Mouse (Mus musculus): ENCODE measurements around the gene Plcl1. TPM values are rescaled to one million over a fixed set of nuclear protein-coding genes. Genes with fewer than 3 reads are reported as not detected.
"Not testable (repeated sequence)": the region's sequence is repeated elsewhere in the genome, so short reads cannot be mapped to it uniquely, and the experiment has no call there.

The Plcl1 gene
- polyA plus RNA-seq, 1 experiment from 2014 or later = 4.9 TPM

GRCm38 (mm10) chr1:55445689-55446044, 39.9 kb downstream of the Plcl1 start:
- ATAC-seq (ENCODE audit: low FRiP score, low read depth) = no peak
- H3K4me3 ChIP-seq = no peak overlapping the region
- no peaks in the 10 kb centered on the region for H3K36me3 ChIP-seq
- no peak overlapping the region for H3K27ac ChIP-seq
- H3K27me3 ChIP-seq (replicated peaks) = no peaks in the 10 kb centered on the region
- no peaks in the 10 kb centered on the region for H3K9me3 ChIP-seq
- 71% methylated on average over 3 of the region's 3 CpGs for WGBS
- H3K9ac ChIP-seq = no peak overlapping the region
- H3K4me1 ChIP-seq = no peaks in the 10 kb centered on the region
- H3K4me2 ChIP-seq (replicated peaks) = no peak overlapping the region

GRCm38 (mm10) chr1:55446273-55446672, 40.6 kb downstream of the Plcl1 start:
- H3K36me3 ChIP-seq = no peaks in the 10 kb centered on the region
- H3K9ac ChIP-seq = no peak overlapping the region
- H3K9me3 ChIP-seq = no peaks in the 10 kb centered on the region
- ATAC-seq (ENCODE audit: low FRiP score, low read depth) = no peak
- H3K4me1 ChIP-seq = no peaks in the 10 kb centered on the region
- WGBS = 89% methylated on average over 5 of the region's 5 CpGs
- no peak overlapping the region for H3K4me3 ChIP-seq
- H3K27ac ChIP-seq = no peak overlapping the region
- H3K27me3 ChIP-seq (replicated peaks) = no peaks in the 10 kb centered on the region
- H3K4me2 ChIP-seq (replicated peaks) = no peak overlapping the region

GRCm38 (mm10) chr1:55446876-55447275, 41.2 kb downstream of the Plcl1 start:
- no peaks in the 10 kb centered on the region for H3K27me3 ChIP-seq (replicated peaks)
- H3K4me1 ChIP-seq = no peaks in the 10 kb centered on the region
- ATAC-seq (ENCODE audit: low FRiP score, low read depth) = no peak
- H3K9ac ChIP-seq = no peak overlapping the region
- no peak overlapping the region for H3K27ac ChIP-seq
- no peak overlapping the region for H3K4me3 ChIP-seq
- WGBS = 81% methylated on average over 2 of the region's 2 CpGs
- H3K4me2 ChIP-seq (replicated peaks) = no peak overlapping the region
- no peaks in the 10 kb centered on the region for H3K9me3 ChIP-seq
- H3K36me3 ChIP-seq = no peaks in the 10 kb centered on the region

GRCm38 (mm10) chr1:55447661-55448060, 41.9 kb downstream of the Plcl1 start:
- Histone ChIP-seq H3K9me3 (no peaks in the 10 kb centered on the region), H3K4me1 (no peaks in the 10 kb centered on the region), H3K27me3 (replicated peaks) (no peaks in the 10 kb centered on the region), H3K36me3 (no peaks in the 10 kb centered on the region), H3K4me3 (no peak overlapping the region), H3K4me2 (replicated peaks) (no peak overlapping the region), H3K9ac (no peak overlapping the region), H3K27ac (no peak overlapping the region)
- whole genome bisulfite sequencing = 80% methylated on average over 2 of the region's 2 CpGs
- no peak for ATAC-seq (ENCODE audit: low FRiP score, low read depth)

DNA sequence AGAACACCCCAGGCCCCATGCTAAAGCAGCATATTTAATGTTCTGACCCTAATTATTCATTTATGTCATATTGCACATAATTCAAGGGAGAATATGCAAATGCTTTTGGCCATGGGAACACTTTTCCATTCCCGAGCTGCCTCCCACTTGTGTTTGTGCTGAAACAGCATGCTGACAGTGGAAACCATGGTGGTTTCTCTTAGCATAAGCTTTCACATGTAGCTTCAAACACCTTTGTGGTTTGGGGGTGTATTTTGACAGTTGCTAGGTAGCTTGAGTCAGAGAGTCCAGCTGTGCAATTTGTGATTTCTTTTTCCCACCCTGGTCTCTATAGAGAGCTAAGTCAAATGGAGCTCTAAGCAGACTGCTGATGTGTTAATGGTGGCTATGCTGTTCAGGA, 42.4 kb downstream of the Plcl1 start:
- no peaks in the 10 kb centered on the region for H3K36me3 ChIP-seq
- H3K9me3 ChIP-seq = no peaks in the 10 kb centered on the region
- no peak overlapping the region for H3K4me3 ChIP-seq
- H3K27ac ChIP-seq = no peak overlapping the region
- ATAC-seq (ENCODE audit: low FRiP score, low read depth) = no peak
- WGBS = 78% methylated on average over 1 of the region's 1 CpGs
- H3K9ac ChIP-seq = no peak overlapping the region
- H3K4me1 ChIP-seq = no peaks in the 10 kb centered on the region
- H3K27me3 ChIP-seq (replicated peaks) = no peaks in the 10 kb centered on the region
- no peak overlapping the region for H3K4me2 ChIP-seq (replicated peaks)

GRCm38 (mm10) chr1:55449779-55450178, 44.1 kb downstream of the Plcl1 start:
- H3K4me1 ChIP-seq = no peaks in the 10 kb centered on the region
- no peaks in the 10 kb centered on the region for H3K9me3 ChIP-seq
- ATAC-seq (ENCODE audit: low FRiP score, low read depth) = no peak; the same call in 1 of the 2 replicates
- WGBS = 81% methylated on average over 3 of the region's 3 CpGs
- no peaks in the 10 kb centered on the region for H3K36me3 ChIP-seq
- no peaks in the 10 kb centered on the region for H3K27me3 ChIP-seq (replicated peaks)
- H3K27ac ChIP-seq = no peak overlapping the region
- no peak overlapping the region for H3K4me3 ChIP-seq
- no peak overlapping the region for H3K9ac ChIP-seq
- H3K4me2 ChIP-seq (replicated peaks) = no peak overlapping the region

GRCm38 (mm10) chr1:55454119-55454518, 48.4 kb downstream of the Plcl1 start:
- Histone ChIP-seq H3K9me3 (no peaks in the 10 kb centered on the region), H3K9ac (no peak overlapping the region), H3K27me3 (replicated peaks) (no peaks in the 10 kb centered on the region), H3K4me1 (no peaks in the 10 kb centered on the region), H3K4me2 (replicated peaks) (no peak overlapping the region), H3K27ac (no peak overlapping the region), H3K4me3 (no peak overlapping the region), H3K36me3 (no peaks in the 10 kb centered on the region)
- 83% methylated on average over 5 of the region's 5 CpGs for WGBS
- no peak for ATAC-seq (ENCODE audit: low FRiP score, low read depth)

GRCm38 (mm10) chr1:55462301-55462700, 56.6 kb downstream of the Plcl1 start:
- H3K9ac ChIP-seq = no peak overlapping the region
- H3K4me1 ChIP-seq = no peaks in the 10 kb centered on the region
- no peaks in the 10 kb centered on the region for H3K36me3 ChIP-seq
- no peaks in the 10 kb centered on the region for H3K27me3 ChIP-seq (replicated peaks)
- no peak for ATAC-seq (ENCODE audit: low FRiP score, low read depth)
- no peaks in the 10 kb centered on the region for H3K9me3 ChIP-seq
- no peak overlapping the region for H3K4me3 ChIP-seq
- no peak overlapping the region for H3K4me2 ChIP-seq (replicated peaks)
- 86% methylated on average over 5 of the region's 5 CpGs for WGBS
- no peak overlapping the region for H3K27ac ChIP-seq

DNA sequence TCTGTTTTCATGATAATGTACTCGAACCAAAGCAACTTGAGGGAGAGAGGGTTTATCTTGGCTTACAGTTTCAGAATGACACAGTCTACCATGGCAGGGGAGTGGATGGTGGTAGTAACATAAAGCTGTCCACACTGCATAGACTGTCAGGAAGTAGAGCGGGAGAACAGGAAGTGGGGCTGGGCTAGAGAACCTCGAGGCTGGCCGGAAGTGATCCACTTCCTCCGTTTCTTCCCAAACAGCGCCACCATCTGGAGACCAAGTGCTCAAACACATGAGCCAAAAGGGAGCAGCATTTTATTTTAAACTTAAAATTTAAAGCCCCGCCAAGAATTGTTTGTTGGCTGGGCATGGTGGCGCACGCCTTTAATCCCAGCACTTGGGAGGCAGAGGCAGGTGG, 68.0 kb downstream of the Plcl1 start:
- WGBS = 86% methylated on average over 9 of the region's 9 CpGs
- ATAC-seq (ENCODE audit: low FRiP score, low read depth) = no peak
- no peak overlapping the region for H3K9ac ChIP-seq
- no peak overlapping the region for H3K4me3 ChIP-seq
- H3K36me3 ChIP-seq = no peaks in the 10 kb centered on the region
- no peaks in the 10 kb centered on the region for H3K4me1 ChIP-seq
- no peak overlapping the region for H3K27ac ChIP-seq
- no peak overlapping the region for H3K4me2 ChIP-seq (replicated peaks)
- no peaks in the 10 kb centered on the region for H3K27me3 ChIP-seq (replicated peaks)
- no peaks in the 10 kb centered on the region for H3K9me3 ChIP-seq

- Histone ChIP-seq H3K4me1 (no peaks in the 10 kb centered on the region), H3K4me3 (no peak overlapping the region), H3K27me3 (replicated peaks) (no peaks in the 10 kb centered on the region), H3K9me3 (no peaks in the 10 kb centered on the region), H3K27ac (no peak overlapping the region), H3K36me3 (no peaks in the 10 kb centered on the region), H3K9ac (no peak overlapping the region), H3K4me2 (replicated peaks) (no peak overlapping the region)
- ATAC-seq (ENCODE audit: low FRiP score, low read depth) = no peak
- 86% methylated on average over 7 of the region's 7 CpGs for WGBS
Measured at GRCm38 (mm10) chr1:55474976-55475375, 69.3 kb downstream of the Plcl1 start.

GRCm38 (mm10) chr1:55487371-55487770, 81.7 kb downstream of the Plcl1 start:
- not testable (repeated sequence) for H3K4me2 ChIP-seq (replicated peaks); H3K4me3 ChIP-seq; H3K27me3 ChIP-seq (replicated peaks); H3K4me1 ChIP-seq; H3K9me3 ChIP-seq; H3K27ac ChIP-seq; H3K36me3 ChIP-seq; H3K9ac ChIP-seq; ATAC-seq (ENCODE audit: low FRiP score, low read depth)
- WGBS = 79% methylated on average over 10 of the region's 10 CpGs

DNA sequence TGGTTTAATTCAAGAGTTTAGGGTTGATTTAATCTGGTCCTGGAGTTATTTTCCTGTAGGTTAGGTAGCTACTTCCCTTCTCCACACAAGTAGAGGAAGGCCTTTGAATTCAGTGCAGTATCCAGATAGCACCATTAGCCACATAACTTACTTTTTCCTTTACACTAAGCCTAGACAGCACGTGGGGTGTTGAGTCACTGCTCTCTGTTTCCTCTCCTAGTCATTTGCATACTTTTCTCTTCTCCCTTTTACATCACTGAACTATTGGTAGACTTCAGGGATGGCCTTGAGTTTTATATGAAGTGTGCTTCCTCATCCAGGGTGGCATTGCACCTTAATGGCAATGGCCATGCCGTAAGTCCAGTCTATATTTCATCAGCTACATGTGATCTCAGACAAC, 82.5 kb downstream of the Plcl1 start:
- Histone ChIP-seq H3K9ac (no peak overlapping the region), H3K4me1 (no peaks in the 10 kb centered on the region), H3K4me3 (no peak overlapping the region), H3K4me2 (replicated peaks) (no peak overlapping the region), H3K9me3 (no peaks in the 10 kb centered on the region), H3K27ac (no peak overlapping the region), H3K36me3 (no peaks in the 10 kb centered on the region), H3K27me3 (replicated peaks) (no peaks in the 10 kb centered on the region)
- WGBS = 85% methylated on average over 2 of the region's 2 CpGs
- ATAC-seq (ENCODE audit: low FRiP score, low read depth) = no peak

DNA sequence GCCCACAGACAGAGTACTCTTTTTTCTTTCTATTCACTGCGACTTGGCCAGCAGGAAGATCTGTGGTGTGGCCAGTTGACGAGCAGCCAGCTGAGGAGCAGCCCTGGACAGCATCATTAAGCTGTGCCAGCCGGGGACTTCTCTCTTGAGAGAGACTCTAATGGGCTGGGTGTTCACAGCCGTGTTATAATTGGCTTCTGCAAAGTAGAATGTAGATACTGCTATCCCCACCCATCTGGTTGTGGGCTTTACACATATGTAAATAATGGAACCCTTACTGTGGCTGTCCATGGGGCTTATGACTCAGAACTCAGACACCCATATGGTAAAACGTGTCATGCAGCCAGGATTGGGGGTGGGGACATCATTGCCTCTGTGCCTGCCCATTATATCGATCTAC, 83.6 kb downstream of the Plcl1 start:
- ATAC-seq (ENCODE audit: low FRiP score, low read depth) = peak; percentile 56; the same call in 1 of the 2 replicates
- H3K4me3 ChIP-seq = no peak overlapping the region
- WGBS = 60% methylated on average over 6 of the region's 6 CpGs
- H3K9me3 ChIP-seq = no peaks in the 10 kb centered on the region
- no peak overlapping the region for H3K27ac ChIP-seq
- no peaks in the 10 kb centered on the region for H3K27me3 ChIP-seq (replicated peaks)
- H3K36me3 ChIP-seq = no peaks in the 10 kb centered on the region
- no peak overlapping the region for H3K9ac ChIP-seq
- H3K4me1 ChIP-seq = no peaks in the 10 kb centered on the region
- no peak overlapping the region for H3K4me2 ChIP-seq (replicated peaks)

DNA sequence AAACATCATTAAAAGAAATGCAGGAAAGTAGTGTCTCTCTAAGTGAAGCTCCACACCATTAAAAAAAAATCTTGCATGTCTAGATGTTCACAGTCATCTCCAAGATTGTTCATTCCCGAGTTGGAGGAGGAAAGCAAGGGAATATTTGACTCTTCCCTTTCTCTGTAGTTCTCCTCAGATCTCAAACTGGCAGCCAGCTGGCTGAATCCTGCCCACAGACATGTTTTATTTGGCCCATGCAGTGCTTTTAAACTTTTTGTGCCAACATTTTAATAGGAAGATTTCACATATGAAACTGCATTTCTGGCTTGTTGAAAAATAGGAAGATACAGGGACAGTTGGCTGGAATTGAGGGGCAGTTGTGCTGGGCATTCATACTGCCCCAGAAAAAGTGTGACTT, 94.2 kb downstream of the Plcl1 start:
- Histone ChIP-seq H3K9me3 (no peaks in the 10 kb centered on the region), H3K27me3 (replicated peaks) (no peaks in the 10 kb centered on the region), H3K4me3 (no peak overlapping the region), H3K4me2 (replicated peaks) (no peak overlapping the region), H3K36me3 (no peaks in the 10 kb centered on the region), H3K9ac (no peak overlapping the region), H3K4me1 (no peaks in the 10 kb centered on the region), H3K27ac (no peak overlapping the region)
- whole genome bisulfite sequencing = 71% methylated on average over 1 of the region's 1 CpGs
- no peak for ATAC-seq (ENCODE audit: low FRiP score, low read depth)
